22 mouse cellular contexts compared by ENCODE assay signal in the genomic region with DNA sequence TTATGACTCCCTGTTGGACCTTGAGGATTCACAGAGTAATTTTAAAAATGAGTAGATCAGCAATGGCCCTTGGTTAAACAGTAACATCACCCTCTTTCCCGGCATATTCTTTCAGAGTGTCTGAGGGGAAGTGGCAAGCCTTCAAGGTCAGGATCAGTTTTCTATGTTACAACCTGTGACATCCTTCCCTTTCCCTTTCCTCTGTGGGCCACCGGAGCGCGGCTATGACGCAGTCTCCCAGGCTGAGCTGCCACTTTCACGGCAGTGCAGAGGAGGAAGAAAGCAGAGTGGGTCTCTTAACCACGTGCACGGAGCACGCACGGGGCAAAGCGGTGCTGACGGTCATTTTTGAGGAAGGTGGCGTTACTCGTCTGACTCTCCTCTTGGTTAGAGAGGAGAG. TPM values are rescaled to one million over a fixed set of nuclear protein-coding genes. Genes with fewer than 3 reads are reported as not detected.
DNase-seq lines count a peak whose midpoint lies in the region; ATAC-seq and TF ChIP-seq lines count a peak whose summit lies in the region.
"Had no signal": no experiment of that assay in that cellular context is flagged by ENCODE, and none has a peak within 500 bp of the region (broad histone marks: within the 10 kb centered on the region; RNA-seq: fewer than 3 reads in every experiment).

No protein-coding gene starts in this region.

- no peaks in the 10 kb centered on the region for H3K9me3 ChIP-seq in kidney, embryonic 16.5 days (ENCODE audit: low read length)
- no peaks in the 10 kb centered on the region for H3K9me3 ChIP-seq in kidney, postnatal 0 days (replicated peaks; ENCODE audit: low read length)
- H3K9me3 ChIP-seq: embryonic facial prominence, embryonic 13.5 days; forebrain, embryonic 12.5 days; heart, embryonic 10.5 days; heart, embryonic 15.5 days; hindbrain, embryonic 13.5 days had no signal

- ATAC-seq in kidney, embryonic 16.5 days (ENCODE audit: low FRiP score, low TSS enrichment) = no peak
- ATAC-seq in kidney, postnatal 0 days (replicated peaks; ENCODE audit: low FRiP score, low read depth) = peak; percentile 43; the same call in 1 of the 2 replicates
- ATAC-seq: forebrain, postnatal 0 days had no signal

- H3K27ac ChIP-seq in kidney, embryonic 16.5 days (ENCODE audit: low read length) = no peak overlapping the region
- H3K27ac ChIP-seq in kidney, adult 2 months (ENCODE audit: insufficient read depth, low read depth, low read length) = peak overlapping the region; percentile 29; the same call in 1 of the 2 replicates
- no peak overlapping the region for H3K27ac ChIP-seq in kidney, postnatal 0 days
- H3K27ac ChIP-seq: embryonic facial prominence, embryonic 13.5 days; forebrain, embryonic 12.5 days; heart, embryonic 10.5 days; heart, embryonic 15.5 days; hindbrain, embryonic 13.5 days had no signal

- no peak overlapping the region for H3K4me2 ChIP-seq in kidney, embryonic 16.5 days (replicated peaks; ENCODE audit: low read depth, low read length)
- H3K4me2 ChIP-seq in kidney, postnatal 0 days (ENCODE audit: low read length) = no peak overlapping the region
- H3K4me2 ChIP-seq: embryonic facial prominence, embryonic 13.5 days; forebrain, embryonic 12.5 days; heart, embryonic 15.5 days; hindbrain, embryonic 13.5 days had no signal

- H3K9ac ChIP-seq in kidney, embryonic 16.5 days (replicated peaks; ENCODE audit: low read length) = no peak overlapping the region
- H3K9ac ChIP-seq in kidney, postnatal 0 days (ENCODE audit: low read depth, low read length) = no peak overlapping the region
- H3K9ac ChIP-seq: embryonic facial prominence, embryonic 13.5 days; forebrain, embryonic 12.5 days; forebrain, postnatal 0 days; heart, embryonic 15.5 days; hindbrain, embryonic 13.5 days had no signal

- WGBS in kidney, embryonic 16.5 days = 71% methylated on average over 14 of the region's 14 CpGs
- 38% methylated on average over 14 of the region's 14 CpGs for WGBS in kidney, adult 2 months
- WGBS in kidney, postnatal 0 days = 71% methylated on average over 14 of the region's 14 CpGs

- H3K27me3 ChIP-seq in kidney, embryonic 16.5 days (ENCODE audit: insufficient read depth, low read length) = no peaks in the 10 kb centered on the region
- H3K27me3 ChIP-seq in kidney, adult 2 months (replicated peaks; ENCODE audit: control insufficient read depth, insufficient read depth, low read length) = no peaks in the 10 kb centered on the region
- no peaks in the 10 kb centered on the region for H3K27me3 ChIP-seq in kidney, postnatal 0 days (ENCODE audit: insufficient read depth, low read length)
- H3K27me3 ChIP-seq: embryonic facial prominence, embryonic 13.5 days; forebrain, embryonic 12.5 days; heart, embryonic 15.5 days; hindbrain, embryonic 13.5 days had no signal

- 0 out of 2 replicates have a peak, but pooled peaks cover 3% of the 10 kb centered on the region for H3K36me3 ChIP-seq in kidney, embryonic 16.5 days (ENCODE audit: insufficient read depth, low read length)
- peaks cover 3% of the 10 kb centered on the region for H3K36me3 ChIP-seq in kidney, adult 2 months (ENCODE audit: control insufficient read depth, insufficient read depth, low read length)
- H3K36me3 ChIP-seq in kidney, postnatal 0 days (ENCODE audit: insufficient read depth, low read length) = 0 out of 2 replicates have a peak, but pooled peaks cover 4% of the 10 kb centered on the region

- peak; percentile 38 for DNase-seq in kidney, adult 18-20 months
- DNase-seq in kidney, adult 2 months = peak; percentile 61
- no peak for DNase-seq in kidney, postnatal 0 days (ENCODE audit: low spot score)
- peak; percentile 44 to 47 for DNase-seq in kidney, postnatal 36 days
- no peak for DNase-seq in adrenal gland, adult 18-20 months (ENCODE audit: low spot score in 2 of 2)
- DNase-seq in frontal cortex, adult 2 months (ENCODE audit: extremely low spot score in 1 of 2, low spot score in 1 of 2) = no peak
- no peak for DNase-seq in retina, embryonic 14.5 days (ENCODE audit: low spot score)
- DNase-seq: adrenal gland, adult 8-10 months; adrenal gland, postnatal 36 days; cerebellum, adult 11-12 months; cerebellum, adult 9-11 months; cerebellum, postnatal 36 days; forebrain, postnatal 0 days; gastrocnemius, postnatal 36 days; heart, adult 18-20 months; heart, postnatal 14 days had no signal

- TF ChIP-seq POLR2A in kidney, adult 2 months (IDR thresholded peaks at IDR 0.05; ENCODE audit: low read depth, low read length) = no peak

- no peaks in the 10 kb centered on the region for H3K4me1 ChIP-seq in kidney, embryonic 16.5 days (ENCODE audit: insufficient read depth, low read length)
- no peaks in the 10 kb centered on the region for H3K4me1 ChIP-seq in kidney, adult 2 months (ENCODE audit: control insufficient read depth, insufficient read depth, low read length)
- no peaks in the 10 kb centered on the region for H3K4me1 ChIP-seq in kidney, postnatal 0 days (replicated peaks; ENCODE audit: insufficient read depth, low read length)
- H3K4me1 ChIP-seq: embryonic facial prominence, embryonic 13.5 days; forebrain, embryonic 12.5 days; heart, embryonic 10.5 days; heart, embryonic 15.5 days; hindbrain, embryonic 13.5 days had no signal

- no peak overlapping the region for H3K4me3 ChIP-seq in kidney, embryonic 16.5 days (ENCODE audit: low read length)
- peak overlapping the region; percentile 52 for H3K4me3 ChIP-seq in kidney, adult 2 months (ENCODE audit: insufficient read depth, low read depth, low read length)
- H3K4me3 ChIP-seq in kidney, postnatal 0 days (replicated peaks; ENCODE audit: low read depth, low read length) = no peak overlapping the region
- H3K4me3 ChIP-seq: embryonic facial prominence, embryonic 13.5 days; forebrain, embryonic 12.5 days; heart, embryonic 10.5 days; heart, embryonic 15.5 days; hindbrain, embryonic 13.5 days had no signal

- TF ChIP-seq CTCF in kidney, adult 2 months (conservative IDR thresholded peaks at IDR 0.05; ENCODE audit: insufficient read depth, insufficient read length, low read depth, low read length) = no peak
- TF ChIP-seq CTCF in kidney, postnatal 0 days (IDR thresholded peaks at IDR 0.05; ENCODE audit: low read depth) = no peak

RNA-seq across cellular contexts. Expression of a gene that starts 52.0 kb away (rescaled TPM):
- polyA plus RNA-seq in kidney, embryonic 16.5 days (2015; fragmentation: Nextera tagmentation; extraction: Ambion mirVana) = 22.4 and 23.9 TPM in 2 replicates
- polyA plus RNA-seq in kidney, adult 2 months (2012; rRNA removed) = 3.2 and 4.4 TPM in 2 replicates
- 10.7 and 11.1 TPM in 2 replicates for polyA plus RNA-seq in kidney, postnatal 0 days (2015; fragmentation: Nextera tagmentation; extraction: Ambion mirVana)
- 100 to 1,000 TPM in 1 of 2 experiments, 10 to 100 TPM in 1; 51.9 to 156 TPM for total RNA-seq in adrenal gland, adult 18-20 months (2021)
- 20.8 and 21.9 TPM in 2 replicates for polyA plus RNA-seq in frontal cortex, adult 2 months (2012; rRNA removed)

Comparison
In these comparisons a context has a peak if more than half of its experiments do, and no peak if none do; other contexts are left out.
1. DNase-seq: peak in kidney, adult 18-20 months (single experiment), kidney, adult 2 months (single experiment) and kidney, postnatal 36 days (2 of 2); none in kidney, postnatal 0 days (single experiment), adrenal gland, adult 18-20 months (0 of 2), frontal cortex, adult 2 months (0 of 2) and retina, embryonic 14.5 days (single experiment).